Mouse (Mus musculus) hindbrain, postnatal 0 days (tissue): ENCODE measurements at regions not wholly inside any gene's neighbourhood (a gene's known extent, or its start where the extent isn't known, plus 50 kb on each side); places are given as distances from the start of the nearest gene placed in this dataset.

Source experiments
- ATAC-seq: fragments of 200-750 bp; cut with Nextera tagmentation; 2 replicates; pipeline ENCODE4 v1.8.0; 2017; ENCODE audit warnings: mild to moderate bottlenecking, moderate TSS enrichment, moderate library complexity
- DNase-seq: peaks from one replicate; pipeline ENCODE4 v3.0.0-alpha.2; 2015; ENCODE audit warnings: low spot score
- H3K27ac ChIP-seq: fragments of 300-500 bp; sonication (generic); 2 replicates; pipeline ENCODE4 v1.5.1; 2014; ENCODE audit warnings: mild to moderate bottlenecking
- H3K27me3 ChIP-seq: fragments of 300-500 bp; sonication (generic); 2 replicates; pipeline ENCODE4 v1.6.1; 2014; ENCODE audit warnings: low read length, mixed read lengths; ENCODE audit not compliant: insufficient read depth
- H3K36me3 ChIP-seq: fragments of 300-500 bp; sonication (generic); 2 replicates; pipeline ENCODE4 v1.6.1; 2014; ENCODE audit warnings: low read length, mixed read lengths; ENCODE audit not compliant: insufficient read depth
- H3K4me1 ChIP-seq: fragments of 300-500 bp; sonication (generic); 2 replicates; pipeline ENCODE4 v1.6.1; 2014; ENCODE audit warnings: antibody characterized with exemption, low read length, mixed read lengths; ENCODE audit not compliant: insufficient read depth
- H3K4me2 ChIP-seq: fragments of 300-500 bp; sonication (generic); 2 replicates; pipeline ENCODE4 v1.6.1; 2014; ENCODE audit warnings: low read depth, mild to moderate bottlenecking, low read length, moderate library complexity, mixed read lengths
- H3K4me3 ChIP-seq: fragments of 300-500 bp; sonication (generic); 2 replicates; pipeline ENCODE4 v1.5.1; 2014; ENCODE audit warnings: low read length
- H3K9ac ChIP-seq: fragments of 300-500 bp; sonication (generic); replicated peaks from 2 replicates; pipeline ENCODE4 v1.6.1; 2014; ENCODE audit warnings: mild to moderate bottlenecking, low read length, moderate library complexity, mixed read lengths
- H3K9me3 ChIP-seq: fragments of 300-500 bp; sonication (generic); 2 replicates; pipeline ENCODE4 v1.6.1; 2016; ENCODE audit warnings: low read length, mixed read lengths
- CTCF ChIP-seq: IDR thresholded peaks from 2 replicates; pipeline ENCODE4 v1.5.1; 2016; ENCODE audit warnings: antibody characterized with exemption, control low read depth, low read depth
- WGBS: fragments of 180-500 bp; shearing (Covaris S2); extraction: QIAGEN DNeasy Blood & Tissue Kit; methylation state at CpG from one replicate; pipeline ENCODE4 v1.1.7; 2014; 5-methylcytosine and 5-hydroxymethylcytosine counted together

DNA sequence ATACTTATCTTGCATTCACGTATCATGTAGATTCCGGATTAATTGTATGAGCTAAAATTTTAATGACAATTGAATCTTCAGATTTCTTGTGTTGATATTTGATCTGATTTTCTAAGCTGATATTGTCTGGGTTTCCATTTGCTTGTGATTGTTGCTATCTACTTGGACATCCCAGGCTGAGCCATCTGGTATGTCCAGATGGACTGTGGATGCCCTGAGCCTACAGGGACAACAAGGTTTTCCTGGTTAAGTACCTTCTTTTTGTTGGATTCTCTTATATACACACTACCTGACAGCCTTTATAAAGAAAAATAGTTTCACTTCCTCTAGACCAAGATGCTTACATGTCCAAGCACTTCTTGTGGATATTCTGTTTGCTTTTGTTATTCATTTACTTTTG is 71.0 kb upstream of the 4933436I01Rik start:
- ATAC-seq = no peak
- Histone ChIP-seq H3K36me3 (no peaks in the 10 kb centered on the region), H3K27me3 (no peaks in the 10 kb centered on the region), H3K9ac (no peak overlapping the region), H3K4me3 (no peak overlapping the region), H3K9me3 (no peaks in the 10 kb centered on the region), H3K4me2 (no peak overlapping the region), H3K4me1 (no peaks in the 10 kb centered on the region), H3K27ac (no peak overlapping the region)
- no peak for TF ChIP-seq CTCF
- 94% methylated on average over 2 of the region's 2 CpGs for WGBS
- DNase-seq = peak; percentile 6
